Mouse (Mus musculus) heart, embryonic 11.5 days (tissue): Measurements from ENCODE around the gene Gna12. TPM values are rescaled to one million over a fixed set of nuclear protein-coding genes. Genes with fewer than 3 reads are reported as not detected.
A peak's percentile ranks its signal among the peaks of the same experiment; 100 is the strongest.

Experiments used
- ATAC-seq: fragments of 200-750 bp; cut with Nextera tagmentation; replicated peaks from 2 replicates; pipeline ENCODE4 v1.8.0; 2017; ENCODE audit warnings: moderate library complexity; ENCODE audit not compliant: insufficient number of reproducible peaks, low FRiP score, low TSS enrichment
- H3K27ac ChIP-seq: fragments of 300-500 bp; sonication (generic); 2 replicates; pipeline ENCODE4 v1.5.1; 2014; ENCODE audit warnings: mild to moderate bottlenecking, low read depth, low read length
- H3K27me3 ChIP-seq: fragments of 300-500 bp; sonication (generic); 2 replicates; pipeline ENCODE4 v1.6.1; 2014; ENCODE audit warnings: mild to moderate bottlenecking, low read length, mixed read lengths; ENCODE audit not compliant: control insufficient read depth, insufficient read depth
- H3K36me3 ChIP-seq: fragments of 300-500 bp; sonication (generic); 2 replicates; pipeline ENCODE4 v1.6.1; 2014; ENCODE audit warnings: mild to moderate bottlenecking, low read length, moderate library complexity, mixed read lengths; ENCODE audit not compliant: control insufficient read depth, insufficient read depth
- H3K4me1 ChIP-seq: fragments of 300-500 bp; sonication (generic); 2 replicates; pipeline ENCODE4 v1.6.1; 2014; ENCODE audit warnings: low read length; ENCODE audit not compliant: control insufficient read depth, insufficient read depth
- H3K4me2 ChIP-seq: fragments of 300-500 bp; sonication (generic); 2 replicates; pipeline ENCODE4 v1.6.1; 2014; ENCODE audit warnings: mild to moderate bottlenecking, moderate library complexity
- H3K4me3 ChIP-seq: fragments of 300-500 bp; sonication (generic); 2 replicates; pipeline ENCODE4 v1.5.1; 2014; ENCODE audit warnings: low read depth, low read length
- H3K9ac ChIP-seq: fragments of 300-500 bp; sonication (generic); 2 replicates; pipeline ENCODE4 v1.6.1; 2014; ENCODE audit warnings: mild to moderate bottlenecking, low read depth, low read length, moderate library complexity
- H3K9me3 ChIP-seq: fragments of 300-500 bp; sonication (generic); replicated peaks from 2 replicates; pipeline ENCODE4 v1.6.1; 2016; ENCODE audit warnings: low read length; ENCODE audit not compliant: control insufficient read depth
- WGBS: fragments of 180-500 bp; shearing (Covaris S2); extraction: QIAGEN DNeasy Blood & Tissue Kit; methylation state at CpG from one replicate; pipeline ENCODE4 v1.1.7; 2014; ENCODE audit not compliant: insufficient replicate concordance; 5-methylcytosine and 5-hydroxymethylcytosine counted together
- polyA plus RNA-seq: library from polyadenylated mRNA; unstranded; fragments of >200 nt; fragmentation: Nextera tagmentation; extraction: Ambion mirVana; gene quantifications from 2 replicates; pipeline ENCODE4 v1.2.1, GENCODE M21; 2014

Gna12 gene
- polyA plus RNA-seq, 1 experiment from 2014 or later, result 33.1 TPM

DNA sequence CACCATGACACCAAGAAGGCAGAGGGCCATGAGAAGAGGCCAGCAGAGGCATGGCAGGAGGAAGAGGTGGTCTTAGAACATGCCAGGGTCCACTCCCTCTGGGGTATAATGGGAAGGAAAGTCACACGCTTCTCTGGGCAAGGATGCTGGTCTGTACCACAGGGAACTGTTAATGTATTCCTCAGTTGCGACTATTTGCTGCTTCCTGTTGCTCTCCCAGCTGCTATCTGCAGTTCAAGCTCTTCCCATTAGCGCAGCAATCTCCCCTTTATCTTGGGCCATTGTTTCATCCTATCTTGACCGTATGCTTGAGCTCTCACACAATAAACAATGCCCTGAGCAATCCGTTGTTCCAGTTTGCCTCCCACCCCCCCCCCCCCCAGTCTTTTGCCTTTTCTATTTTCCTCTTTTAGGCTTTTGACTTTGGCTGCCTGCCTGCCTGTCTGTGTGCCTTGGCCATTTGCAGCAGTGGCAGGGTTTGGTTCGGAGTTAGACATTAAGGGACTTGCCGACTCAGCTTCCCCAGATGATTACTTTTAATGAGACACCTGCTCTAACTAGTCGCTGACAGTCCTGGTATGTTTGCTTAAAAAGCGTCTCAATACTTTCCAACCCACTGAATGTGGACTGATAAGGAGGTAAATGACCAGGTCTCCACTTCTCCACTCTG is 15.0 kb downstream of the Gna12 start:
- Histone ChIP-seq H3K27me3 (no peaks in the 10 kb centered on the region), H3K9me3 (no peaks in the 10 kb centered on the region), H3K9ac (no peak overlapping the region), H3K4me3 (no peak overlapping the region), H3K4me1 (peaks cover 59% of the 10 kb centered on the region), H3K36me3 (no peaks in the 10 kb centered on the region), H3K27ac (peak overlapping the region; percentile 16; the same call in 1 of the 2 replicates), H3K4me2 (no peak overlapping the region)
- 18% methylated on average over 9 of the region's 9 CpGs for WGBS
- ATAC-seq, result no peak

DNA sequence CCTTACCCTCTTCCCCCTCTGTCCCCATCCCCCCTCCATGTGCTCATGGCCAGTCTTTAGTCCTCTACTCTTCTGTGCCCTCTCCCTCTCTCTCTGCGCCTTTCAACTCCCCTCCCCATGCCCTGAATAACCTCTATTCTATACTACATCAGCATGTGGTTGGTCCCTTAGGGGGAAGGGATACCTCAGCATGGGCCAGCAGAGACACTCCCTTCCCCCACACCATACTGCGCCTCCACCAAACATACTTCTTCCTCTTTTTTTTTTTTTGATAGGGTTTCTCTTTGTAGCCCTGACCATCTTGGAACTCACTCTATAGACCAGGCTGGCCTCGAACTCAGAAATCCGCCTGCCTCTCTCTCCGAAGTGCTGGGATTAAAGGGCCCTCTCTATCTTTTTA is 15.8 kb downstream of the Gna12 start:
- WGBS, result 81% methylated on average over 5 of the region's 5 CpGs
- Histone ChIP-seq H3K4me2 (no peak overlapping the region), H3K27ac (no peak overlapping the region), H3K4me3 (no peak overlapping the region), H3K27me3 (no peaks in the 10 kb centered on the region), H3K36me3 (no peaks in the 10 kb centered on the region), H3K9ac (no peak overlapping the region), H3K9me3 (no peaks in the 10 kb centered on the region), H3K4me1 (peaks cover 60% of the 10 kb centered on the region)
- ATAC-seq, result no peak

DNA sequence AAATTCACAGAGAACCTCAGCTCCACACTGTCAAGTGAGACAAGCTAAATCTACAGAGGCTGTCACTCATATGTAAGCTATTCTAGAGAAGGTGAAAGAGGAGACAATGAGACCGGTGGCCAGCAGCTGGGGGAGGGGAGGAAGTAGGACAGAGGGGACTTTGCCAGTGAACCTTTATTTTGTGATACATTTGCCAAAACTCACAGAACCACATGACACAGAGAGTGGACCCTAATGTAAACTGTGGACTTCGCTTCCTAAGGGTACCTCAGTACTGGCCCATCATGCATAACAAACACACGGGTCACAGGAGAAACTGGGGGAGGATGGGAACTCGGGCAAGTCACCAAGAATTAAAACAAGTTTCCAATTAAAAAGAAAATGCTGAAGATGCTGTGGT is 17.5 kb downstream of the Gna12 start:
- ATAC-seq, result no peak
- Histone ChIP-seq H3K27me3 (no peaks in the 10 kb centered on the region), H3K4me2 (no peak overlapping the region), H3K9me3 (no peaks in the 10 kb centered on the region), H3K4me1 (peaks cover 60% of the 10 kb centered on the region), H3K9ac (no peak overlapping the region), H3K27ac (no peak overlapping the region), H3K36me3 (no peaks in the 10 kb centered on the region), H3K4me3 (no peak overlapping the region)
- WGBS, result 51% methylated on average over 4 of the region's 4 CpGs

DNA sequence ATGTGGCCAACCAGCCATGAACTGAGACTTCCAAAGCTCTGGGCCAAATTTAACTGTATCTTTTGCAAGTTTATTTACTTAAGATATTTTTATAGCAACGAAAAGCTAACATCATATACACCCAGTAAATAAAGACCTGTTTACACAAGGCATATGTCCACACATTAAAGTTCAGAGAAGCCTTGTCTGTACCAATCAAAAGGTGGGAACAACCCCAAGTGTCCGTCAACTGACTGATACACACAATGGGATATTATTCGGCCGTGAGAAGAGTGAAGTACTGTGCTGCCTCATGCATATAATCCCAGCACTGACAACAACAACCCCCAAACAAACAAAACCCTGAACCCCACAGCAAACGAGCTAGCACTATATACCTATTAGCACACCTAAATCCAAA is 18.2 kb downstream of the Gna12 start:
- H3K4me3 ChIP-seq, result no peak overlapping the region
- H3K4me1 ChIP-seq, result peaks cover 65% of the 10 kb centered on the region
- no peaks in the 10 kb centered on the region for H3K27me3 ChIP-seq
- ATAC-seq, result no peak
- no peak overlapping the region for H3K9ac ChIP-seq
- no peak overlapping the region for H3K27ac ChIP-seq
- H3K4me2 ChIP-seq, result no peak overlapping the region
- WGBS, result 81% methylated on average over 5 of the region's 5 CpGs
- H3K9me3 ChIP-seq, result no peaks in the 10 kb centered on the region
- no peaks in the 10 kb centered on the region for H3K36me3 ChIP-seq

DNA sequence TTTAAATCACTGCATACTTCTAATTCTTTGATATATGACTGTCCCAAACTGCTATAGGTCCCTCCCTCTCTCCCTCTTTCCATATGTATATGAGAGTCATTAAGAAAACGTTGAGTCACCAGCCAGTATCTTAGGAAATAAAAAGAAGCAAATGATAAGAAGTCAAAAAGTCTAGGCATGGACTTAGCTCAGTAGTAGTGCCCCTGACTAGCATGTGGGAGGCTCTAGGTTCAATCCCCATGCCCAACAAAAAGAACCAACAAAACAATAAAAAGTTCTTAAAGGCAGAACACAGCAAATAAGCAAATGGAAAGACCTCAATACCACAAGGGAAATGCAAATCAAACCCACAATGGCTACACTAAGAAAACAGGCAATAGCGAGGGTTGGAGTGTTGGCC is 18.8 kb downstream of the Gna12 start:
- no peak for ATAC-seq
- H3K9ac ChIP-seq, result no peak overlapping the region
- no peaks in the 10 kb centered on the region for H3K9me3 ChIP-seq
- peaks cover 63% of the 10 kb centered on the region for H3K4me1 ChIP-seq
- H3K4me2 ChIP-seq, result no peak overlapping the region
- H3K4me3 ChIP-seq, result no peak overlapping the region
- H3K27me3 ChIP-seq, result no peaks in the 10 kb centered on the region
- no peak overlapping the region for H3K27ac ChIP-seq
- 54% methylated on average over 2 of the region's 2 CpGs for WGBS
- H3K36me3 ChIP-seq, result no peaks in the 10 kb centered on the region

DNA sequence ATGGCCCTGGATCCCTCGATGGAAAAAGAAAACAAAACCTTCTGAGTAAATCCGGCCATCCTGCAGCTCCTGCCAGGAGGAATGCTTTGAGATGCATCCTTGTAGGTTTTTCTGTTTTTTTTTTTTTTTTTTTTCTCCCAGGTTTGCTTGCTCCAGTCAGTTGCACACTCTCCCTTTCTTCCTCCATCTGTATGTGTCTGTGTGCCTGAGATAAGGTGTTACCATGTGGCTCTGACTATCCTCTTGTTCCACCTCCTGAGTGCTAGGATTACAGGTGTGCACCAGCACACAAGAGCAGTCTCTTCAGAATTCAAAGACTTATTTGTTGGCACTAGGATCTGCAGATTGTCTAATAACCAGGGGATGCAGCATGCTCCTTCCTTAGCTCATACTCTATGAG is 23.3 kb downstream of the Gna12 start:
- Histone ChIP-seq H3K9ac (no peak overlapping the region), H3K27me3 (no peaks in the 10 kb centered on the region), H3K4me3 (no peak overlapping the region), H3K9me3 (no peaks in the 10 kb centered on the region), H3K36me3 (no peaks in the 10 kb centered on the region), H3K4me1 (peaks cover 41% of the 10 kb centered on the region), H3K4me2 (no peak overlapping the region), H3K27ac (no peak overlapping the region)
- WGBS, result 44% methylated on average over 2 of the region's 2 CpGs
- ATAC-seq, result no peak

DNA sequence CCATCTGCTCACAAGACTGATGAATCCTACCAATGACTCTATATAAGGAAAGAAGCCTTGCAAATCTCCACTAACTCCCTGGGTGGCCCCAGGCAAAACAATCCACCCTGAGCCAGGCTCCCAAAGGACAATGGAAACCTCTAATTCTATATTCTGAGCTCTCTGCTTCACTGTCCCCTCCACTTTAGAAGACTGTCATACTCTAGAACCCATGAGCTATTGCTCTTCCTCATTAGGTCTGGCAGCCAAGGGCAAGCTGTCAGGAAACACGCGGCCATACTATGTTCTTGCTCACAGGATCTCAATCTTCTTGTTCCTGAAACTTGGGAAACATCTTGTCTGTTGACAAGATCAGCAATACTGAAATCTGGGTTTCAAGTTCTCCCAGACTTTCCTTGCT is 24.0 kb downstream of the Gna12 start:
- no peak for ATAC-seq
- H3K4me2 ChIP-seq, result no peak overlapping the region
- WGBS, result 81% methylated on average over 2 of the region's 2 CpGs
- H3K36me3 ChIP-seq, result no peaks in the 10 kb centered on the region
- H3K9ac ChIP-seq, result no peak overlapping the region
- H3K27ac ChIP-seq, result no peak overlapping the region
- H3K9me3 ChIP-seq, result no peaks in the 10 kb centered on the region
- no peak overlapping the region for H3K4me3 ChIP-seq
- peaks cover 39% of the 10 kb centered on the region for H3K4me1 ChIP-seq
- H3K27me3 ChIP-seq, result no peaks in the 10 kb centered on the region

DNA sequence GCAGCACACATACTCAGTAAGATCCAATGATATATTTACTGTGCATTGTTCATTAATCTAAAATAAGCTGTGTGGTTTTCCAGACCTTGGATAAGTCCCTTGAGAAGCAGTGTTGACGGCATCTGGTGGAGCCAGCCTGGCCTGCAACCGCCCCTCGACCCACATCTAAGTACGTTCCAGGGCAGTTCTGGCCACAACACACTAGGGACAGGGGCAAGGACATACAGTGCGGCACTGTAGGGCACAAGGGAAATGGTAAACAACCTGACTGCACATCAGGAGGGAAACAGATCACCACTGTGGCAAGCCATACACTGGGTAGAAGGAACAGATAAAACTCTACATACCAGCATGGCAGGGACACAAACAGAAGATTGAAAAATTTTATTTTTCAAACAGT is 28.4 kb downstream of the Gna12 start:
- Histone ChIP-seq H3K36me3 (no peaks in the 10 kb centered on the region), H3K4me3 (no peak overlapping the region), H3K9me3 (no peaks in the 10 kb centered on the region), H3K27me3 (no peaks in the 10 kb centered on the region), H3K9ac (no peak overlapping the region), H3K4me1 (peaks cover 40% of the 10 kb centered on the region), H3K4me2 (no peak overlapping the region), H3K27ac (no peak overlapping the region)
- WGBS, result 79% methylated on average over 5 of the region's 5 CpGs
- ATAC-seq, result no peak

DNA sequence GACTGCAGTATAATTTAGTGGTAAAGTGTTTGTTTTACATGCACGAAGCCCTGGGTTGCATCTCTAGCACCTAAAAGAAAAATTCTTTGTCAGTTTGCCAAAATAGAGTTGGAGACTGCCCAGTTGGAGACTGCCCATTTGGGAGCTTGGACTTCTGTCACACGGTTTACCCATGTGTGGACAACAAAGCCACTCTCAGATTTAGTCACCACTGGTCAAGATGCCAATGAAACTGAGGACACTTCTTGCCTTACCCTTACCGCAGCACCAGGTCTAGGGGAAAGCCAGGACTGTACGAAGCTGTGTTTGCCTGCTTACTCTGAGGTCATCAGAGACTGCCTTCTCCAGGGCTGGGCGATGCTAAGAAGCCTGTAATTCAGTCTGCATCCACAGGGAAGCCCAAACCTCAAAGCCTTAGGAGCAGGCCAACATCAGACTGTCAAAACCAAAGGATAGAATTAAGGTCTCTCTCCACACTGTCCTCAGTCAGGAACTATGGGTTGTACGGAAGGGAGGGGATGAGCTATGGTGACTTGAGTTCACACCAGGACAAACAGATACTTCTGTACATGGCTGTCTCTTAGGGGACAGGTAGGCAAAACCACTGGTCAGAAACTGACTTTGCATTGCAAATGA is 29.8 kb downstream of the Gna12 start:
- H3K36me3 ChIP-seq, result no peaks in the 10 kb centered on the region
- ATAC-seq, result no peak
- H3K27me3 ChIP-seq, result no peaks in the 10 kb centered on the region
- no peak overlapping the region for H3K4me2 ChIP-seq
- H3K9me3 ChIP-seq, result no peaks in the 10 kb centered on the region
- no peak overlapping the region for H3K4me3 ChIP-seq
- H3K9ac ChIP-seq, result no peak overlapping the region
- 83% methylated on average over 6 of the region's 6 CpGs for WGBS
- H3K4me1 ChIP-seq, result peaks cover 39% of the 10 kb centered on the region
- H3K27ac ChIP-seq, result no peak overlapping the region
